Mouse (Mus musculus): ENCODE measurements around the gene Gm20388. TPM values are rescaled to one million over a fixed set of nuclear protein-coding genes. Genes with fewer than 3 reads are reported as not detected.

The Gm20388 gene
- total RNA-seq, 1 experiment, result 27.0 TPM

DNA sequence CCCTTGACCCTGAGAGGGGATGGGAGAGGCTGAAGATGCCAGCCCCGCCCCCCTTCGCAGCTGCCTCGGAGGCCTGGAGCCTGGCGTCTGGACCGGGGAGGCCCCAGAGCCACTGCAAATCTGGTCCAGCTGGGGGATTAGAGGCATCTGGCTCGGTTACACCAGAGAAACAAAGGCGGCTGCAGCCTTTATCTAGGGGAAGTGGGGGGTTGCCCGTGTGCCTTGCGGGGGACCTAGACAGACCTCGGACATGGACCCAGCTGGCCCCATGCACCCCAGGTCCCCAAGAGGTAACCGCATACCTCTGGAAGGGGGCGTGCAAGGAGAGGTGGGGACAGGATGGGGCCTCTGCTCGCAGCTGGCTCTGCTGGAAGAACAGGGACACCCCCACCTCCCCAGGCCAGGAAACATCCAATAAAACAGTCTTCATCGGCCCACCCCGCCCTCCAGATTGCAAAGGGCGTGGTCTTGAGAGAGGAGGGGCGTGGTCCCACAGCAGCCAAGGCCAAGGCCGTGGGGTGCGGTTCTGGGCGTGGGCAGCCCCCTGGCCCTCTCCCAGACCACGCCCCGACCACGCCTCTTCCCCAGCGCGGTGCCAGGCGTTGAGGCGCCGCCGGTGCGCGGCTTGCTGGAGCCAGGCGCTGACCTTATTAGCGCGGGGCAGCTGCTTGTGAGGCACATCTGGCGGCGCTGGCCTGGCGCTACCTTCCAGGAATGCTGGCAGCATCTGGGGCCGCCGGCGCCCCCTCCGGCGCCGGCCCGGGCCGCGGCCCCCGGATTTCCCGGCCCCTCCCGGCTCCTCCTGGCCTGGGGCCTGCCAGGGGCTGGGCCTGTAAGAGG, 365.6 kb downstream of the Gm20388 start:
- peak; percentile 80 for DNase-seq (ENCODE audit: low read depth, low spot score)
- in situ Hi-C loops (cut with MboI; ENCODE audit: low sequenced_read_pairs in 2 of 2, unreplicated experiment in 2 of 2), result no loop called here
- no peaks in the 10 kb centered on the region for H3K36me3 ChIP-seq (ENCODE audit: control insufficient read depth, insufficient read depth, low read length, poor library complexity, severe bottlenecking)
- H3K9ac ChIP-seq (ENCODE audit: insufficient read depth, low read depth, low read length, poor library complexity, severe bottlenecking), result peak overlapping the region; percentile 47; the same call in 1 of the 2 replicates
- TF ChIP-seq HCFC1 (IDR thresholded peaks at IDR 0.05; ENCODE audit: borderline replicate concordance, insufficient read depth, low read length) (no peak), ZNF384 (IDR thresholded peaks at IDR 0.05; ENCODE audit: low read depth, low read length) (no peak), MAFK (IDR thresholded peaks at IDR 0.05; ENCODE audit: insufficient read depth, low read depth, low read length) (no peak), ZC3H11A (IDR thresholded peaks at IDR 0.05; ENCODE audit: borderline replicate concordance, low read depth, low read length) (no peak), CHD2 (IDR thresholded peaks at IDR 0.05; ENCODE audit: low read depth, low read length) (no peak)
- H3K4me1 ChIP-seq (ENCODE audit: control insufficient read depth in 2 of 2, insufficient read depth in 2 of 2, low read length in 2 of 2, poor library complexity in 1 of 2), result peaks cover 0 to 19% of the 10 kb centered on the region in 2 experiments; a peak in 3 of 4 replicates
- no peaks in the 10 kb centered on the region for H3K9me3 ChIP-seq (ENCODE audit: control insufficient read depth, insufficient read depth, low read depth, low read length)
- peak overlapping the region; percentile 51 to 55 for H3K4me3 ChIP-seq (ENCODE audit: insufficient read depth in 1 of 2, low read depth in 1 of 2, low read length in 2 of 2, poor library complexity in 1 of 2, severe bottlenecking in 1 of 2)
- no peak overlapping the region for H3K27ac ChIP-seq (ENCODE audit: insufficient read depth, low read depth, low read length, poor library complexity, severe bottlenecking)

DNA sequence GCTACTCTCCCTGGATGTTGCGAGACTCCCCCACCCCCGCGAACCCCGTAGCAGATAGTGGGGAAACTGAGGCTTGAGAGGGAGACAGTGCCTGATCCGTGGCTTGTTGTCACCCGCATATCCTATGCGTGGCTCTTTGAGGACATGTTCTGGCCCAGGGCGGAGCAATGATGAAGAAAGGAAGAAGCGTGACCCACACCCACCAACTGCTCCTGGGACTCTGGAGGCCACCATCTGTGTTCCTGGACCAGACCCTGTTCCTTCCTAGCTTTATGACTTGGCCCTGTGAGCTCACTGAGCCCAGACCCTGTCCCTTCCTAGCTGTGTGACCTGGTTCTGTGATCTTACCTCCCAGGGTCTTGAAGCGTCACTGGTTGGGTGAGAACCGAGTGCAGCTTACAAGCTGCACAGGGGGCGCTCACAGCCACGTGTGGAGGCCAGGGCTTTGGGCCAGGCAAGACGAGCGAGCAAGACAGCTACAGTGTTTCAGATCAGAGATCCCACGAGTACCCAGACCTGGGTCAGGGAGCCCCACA, 366.3 kb downstream of the Gm20388 start:
- H3K9me3 ChIP-seq (ENCODE audit: control insufficient read depth, insufficient read depth, low read depth, low read length), result no peaks in the 10 kb centered on the region
- TF ChIP-seq ZC3H11A (IDR thresholded peaks at IDR 0.05; ENCODE audit: borderline replicate concordance, low read depth, low read length) (no peak), HCFC1 (IDR thresholded peaks at IDR 0.05; ENCODE audit: borderline replicate concordance, insufficient read depth, low read length) (no peak), ZNF384 (IDR thresholded peaks at IDR 0.05; ENCODE audit: low read depth, low read length) (no peak), CHD2 (IDR thresholded peaks at IDR 0.05; ENCODE audit: low read depth, low read length) (no peak), MAFK (IDR thresholded peaks at IDR 0.05; ENCODE audit: insufficient read depth, low read depth, low read length) (no peak)
- H3K4me1 ChIP-seq (ENCODE audit: control insufficient read depth in 2 of 2, insufficient read depth in 2 of 2, low read length in 2 of 2, poor library complexity in 1 of 2), result peaks cover 0 to 19% of the 10 kb centered on the region in 2 experiments; a peak in 3 of 4 replicates
- peak overlapping the region; percentile 47; the same call in 1 of the 2 replicates for H3K9ac ChIP-seq (ENCODE audit: insufficient read depth, low read depth, low read length, poor library complexity, severe bottlenecking)
- in situ Hi-C loops (cut with MboI; ENCODE audit: low sequenced_read_pairs in 2 of 2, unreplicated experiment in 2 of 2), result no loop called here
- no peak for DNase-seq (ENCODE audit: low read depth, low spot score)
- H3K36me3 ChIP-seq (ENCODE audit: control insufficient read depth, insufficient read depth, low read length, poor library complexity, severe bottlenecking), result no peaks in the 10 kb centered on the region
- H3K4me3 ChIP-seq (ENCODE audit: insufficient read depth in 1 of 2, low read depth in 1 of 2, low read length in 2 of 2, poor library complexity in 1 of 2, severe bottlenecking in 1 of 2), result peak overlapping the region; percentile 51 to 55; a peak in 3 of 4 replicates
- H3K27ac ChIP-seq (ENCODE audit: insufficient read depth, low read depth, low read length, poor library complexity, severe bottlenecking), result no peak overlapping the region

DNA sequence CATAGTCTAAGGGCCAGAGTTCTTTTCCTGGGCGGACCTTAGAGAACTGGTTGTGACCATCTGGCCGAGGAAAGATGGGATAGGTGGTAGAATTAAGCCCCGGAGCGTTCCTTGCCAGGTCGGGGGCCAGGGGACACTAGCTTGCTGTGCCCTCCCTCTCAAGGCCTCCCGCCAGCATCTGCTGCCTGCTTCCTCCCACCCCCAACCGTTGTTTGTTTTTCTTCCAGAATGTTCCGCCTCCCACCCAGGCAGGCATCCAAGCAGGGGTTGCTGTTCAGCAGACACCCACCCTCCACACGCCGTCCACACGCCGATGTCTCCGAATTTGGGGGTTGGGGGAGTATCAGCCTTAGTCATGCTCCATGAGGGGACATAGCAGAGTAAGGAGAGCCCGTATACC, 367.4 kb downstream of the Gm20388 start:
- Histone ChIP-seq H3K4me1 (ENCODE audit: control insufficient read depth in 2 of 2, insufficient read depth in 2 of 2, low read length in 2 of 2, poor library complexity in 1 of 2) (peaks cover 0 to 19% of the 10 kb centered on the region in 2 experiments; a peak in 3 of 4 replicates), H3K27ac (ENCODE audit: insufficient read depth, low read depth, low read length, poor library complexity, severe bottlenecking) (no peak overlapping the region), H3K36me3 (ENCODE audit: control insufficient read depth, insufficient read depth, low read length, poor library complexity, severe bottlenecking) (no peaks in the 10 kb centered on the region), H3K4me3 (ENCODE audit: insufficient read depth in 1 of 2, low read depth in 1 of 2, low read length in 2 of 2, poor library complexity in 1 of 2, severe bottlenecking in 1 of 2) (no peak overlapping the region), H3K9me3 (ENCODE audit: control insufficient read depth, insufficient read depth, low read depth, low read length) (no peaks in the 10 kb centered on the region), H3K9ac (ENCODE audit: insufficient read depth, low read depth, low read length, poor library complexity, severe bottlenecking) (no peak overlapping the region)
- no peak for DNase-seq (ENCODE audit: low read depth, low spot score)
- in situ Hi-C loops (cut with MboI; ENCODE audit: low sequenced_read_pairs in 2 of 2, unreplicated experiment in 2 of 2), result no loop called here
- no peak for TF ChIP-seq ZNF384 (IDR thresholded peaks at IDR 0.05; ENCODE audit: low read depth, low read length)
- no peak for TF ChIP-seq MAFK (IDR thresholded peaks at IDR 0.05; ENCODE audit: insufficient read depth, low read depth, low read length)
- TF ChIP-seq CHD2 (IDR thresholded peaks at IDR 0.05; ENCODE audit: low read depth, low read length), result no peak
- no peak for TF ChIP-seq ZC3H11A (IDR thresholded peaks at IDR 0.05; ENCODE audit: borderline replicate concordance, low read depth, low read length)
- no peak for TF ChIP-seq HCFC1 (IDR thresholded peaks at IDR 0.05; ENCODE audit: borderline replicate concordance, insufficient read depth, low read length)

DNA sequence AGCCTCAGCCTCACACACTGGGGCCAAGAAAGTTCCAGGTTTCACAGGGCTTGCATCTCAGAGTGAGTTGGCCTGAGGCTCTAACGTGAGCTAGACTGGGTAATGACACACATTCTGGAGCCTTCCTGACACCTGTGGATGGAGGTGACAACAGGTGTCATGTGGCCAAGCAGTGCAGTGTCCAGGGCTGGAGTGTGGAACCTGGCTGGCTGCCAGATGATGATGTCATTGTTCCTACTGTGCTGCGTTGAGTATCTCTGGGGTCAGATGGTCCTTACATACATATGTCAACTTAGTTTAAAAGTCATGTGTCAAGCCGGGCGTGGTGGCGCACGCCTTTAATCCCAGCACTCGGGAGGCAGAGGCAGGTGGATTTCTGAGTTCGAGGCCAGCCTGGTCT, 368.8 kb downstream of the Gm20388 start:
- no peak overlapping the region for H3K4me3 ChIP-seq (ENCODE audit: insufficient read depth in 1 of 2, low read depth in 1 of 2, low read length in 2 of 2, poor library complexity in 1 of 2, severe bottlenecking in 1 of 2)
- H3K27ac ChIP-seq (ENCODE audit: insufficient read depth, low read depth, low read length, poor library complexity, severe bottlenecking), result no peak overlapping the region
- DNase-seq (ENCODE audit: low read depth, low spot score), result no peak
- no peaks in the 10 kb centered on the region for H3K36me3 ChIP-seq (ENCODE audit: control insufficient read depth, insufficient read depth, low read length, poor library complexity, severe bottlenecking)
- H3K9ac ChIP-seq (ENCODE audit: insufficient read depth, low read depth, low read length, poor library complexity, severe bottlenecking), result no peak overlapping the region
- in situ Hi-C loops (cut with MboI; ENCODE audit: low sequenced_read_pairs in 2 of 2, unreplicated experiment in 2 of 2), result no loop called here
- H3K9me3 ChIP-seq (ENCODE audit: control insufficient read depth, insufficient read depth, low read depth, low read length), result no peaks in the 10 kb centered on the region
- H3K4me1 ChIP-seq (ENCODE audit: control insufficient read depth in 2 of 2, insufficient read depth in 2 of 2, low read length in 2 of 2, poor library complexity in 1 of 2), result peaks cover 0 to 19% of the 10 kb centered on the region in 2 experiments; a peak in 3 of 4 replicates
- TF ChIP-seq ZNF384 (IDR thresholded peaks at IDR 0.05; ENCODE audit: low read depth, low read length), result no peak
- no peak for TF ChIP-seq MAFK (IDR thresholded peaks at IDR 0.05; ENCODE audit: insufficient read depth, low read depth, low read length)
- no peak for TF ChIP-seq ZC3H11A (IDR thresholded peaks at IDR 0.05; ENCODE audit: borderline replicate concordance, low read depth, low read length)
- no peak for TF ChIP-seq CHD2 (IDR thresholded peaks at IDR 0.05; ENCODE audit: low read depth, low read length)
- TF ChIP-seq HCFC1 (IDR thresholded peaks at IDR 0.05; ENCODE audit: borderline replicate concordance, insufficient read depth, low read length), result no peak
